Mouse (Mus musculus) embryonic facial prominence, embryonic 14.5 days (tissue): ENCODE data around the gene Coro1c. TPM values are rescaled to one million over a fixed set of nuclear protein-coding genes. Genes with fewer than 3 reads are reported as not detected.

Source experiments
- polyA plus RNA-seq: library from polyadenylated mRNA; unstranded; fragments of >200 nt; fragmentation: Nextera tagmentation; extraction: Ambion mirVana; gene quantifications from 2 replicates; pipeline ENCODE4 v1.2.1, GENCODE M21; 2014

Gene Coro1c
- polyA plus RNA-seq, 1 experiment from 2014 or later = 96.9 TPM

Other genes starting within 250 kb of the Coro1c start
- gene 1700069L16Rik, start 184.0 kb downstream of the Coro1c start, polyA plus RNA-seq = not detected in 2 replicates
- gene Ficd, start 173.0 kb downstream of the Coro1c start, polyA plus RNA-seq = 5.4 and 6.4 TPM in 2 replicates
- gene Sart3, start 136.2 kb downstream of the Coro1c start, polyA plus RNA-seq = 37.2 and 39.3 TPM in 2 replicates
- 103 and 107 TPM in 2 replicates for gene Iscu, start 136.0 kb downstream of the Coro1c start, polyA plus RNA-seq
- gene Tmem119, start 108.2 kb downstream of the Coro1c start, polyA plus RNA-seq = 94.4 and 109 TPM in 2 replicates
- 4.9 and 5.2 TPM in 2 replicates for gene Selplg, start 76.1 kb downstream of the Coro1c start, polyA plus RNA-seq
- gene Ssh1, start 85.1 kb upstream of the Coro1c start, polyA plus RNA-seq = 16.5 and 17.1 TPM in 2 replicates
- not detected in 2 replicates for gene Dao, start 94.9 kb upstream of the Coro1c start, polyA plus RNA-seq
- gene Usp30, start 156.7 kb upstream of the Coro1c start, polyA plus RNA-seq = 10.1 and 11.3 TPM in 2 replicates
- gene Svop, start 182.8 kb upstream of the Coro1c start, polyA plus RNA-seq = 2.1 and 2.2 TPM in 2 replicates
- gene Alkbh2, start 219.5 kb upstream of the Coro1c start, polyA plus RNA-seq = 8.6 and 10.0 TPM in 2 replicates
- gene Ung, start 221.6 kb upstream of the Coro1c start, polyA plus RNA-seq = 20.4 and 22.7 TPM in 2 replicates
- 2.3 and 2.4 TPM in 2 replicates for gene Acacb, start 237.8 kb upstream of the Coro1c start, polyA plus RNA-seq